Mouse (Mus musculus): Measurements from ENCODE around the gene Pik3r3.

- TF ChIP-seq HCFC1 (IDR thresholded peaks at IDR 0.05; ENCODE audit: borderline replicate concordance, insufficient read depth, low read length) (no peak), MAFK (IDR thresholded peaks at IDR 0.05; ENCODE audit: insufficient read depth, low read depth, low read length) (no peak), ZNF384 (IDR thresholded peaks at IDR 0.05; ENCODE audit: low read depth, low read length) (no peak)
Measured at GRCm38 (mm10) chr4:116174466-116175116, 46.8 kb upstream of the Pik3r3 start.

All from ES-E14 (cell line).